Mouse (Mus musculus) forebrain, embryonic 13.5 days (tissue): ENCODE results near the gene Qrich1. TPM values are rescaled to one million over a fixed set of nuclear protein-coding genes. Genes with fewer than 3 reads are reported as not detected.

Experiments used
- ATAC-seq: fragments of 200-750 bp; cut with Nextera tagmentation; 2 replicates; pipeline ENCODE4 v1.8.0; 2017
- H3K27ac ChIP-seq: fragments of 300-500 bp; sonication (generic); 2 replicates; pipeline ENCODE4 v1.5.1; 2015; ENCODE audit warnings: inconsistent platforms, mild to moderate bottlenecking, moderate library complexity
- H3K27me3 ChIP-seq: fragments of 300-500 bp; sonication (generic); 2 replicates; pipeline ENCODE4 v1.6.1; 2015; ENCODE audit warnings: mild to moderate bottlenecking, inconsistent platforms
- H3K36me3 ChIP-seq: fragments of 300-500 bp; sonication (generic); 2 replicates; pipeline ENCODE4 v1.6.1; 2015; ENCODE audit warnings: mild to moderate bottlenecking, inconsistent platforms; ENCODE audit not compliant: poor library complexity, severe bottlenecking
- H3K4me1 ChIP-seq: fragments of 300-500 bp; sonication (generic); 2 replicates; pipeline ENCODE4 v1.6.1; 2015; ENCODE audit warnings: inconsistent platforms
- H3K4me2 ChIP-seq: fragments of 300-500 bp; sonication (generic); 2 replicates; pipeline ENCODE4 v1.6.1; 2015; ENCODE audit warnings: inconsistent platforms, mild to moderate bottlenecking, moderate library complexity
- H3K4me3 ChIP-seq: fragments of 300-500 bp; sonication (generic); 2 replicates; pipeline ENCODE4 v1.5.1; 2015; ENCODE audit warnings: mild to moderate bottlenecking, inconsistent platforms
- H3K9ac ChIP-seq: fragments of 300-500 bp; sonication (generic); 2 replicates; pipeline ENCODE4 v1.6.1; 2015; ENCODE audit warnings: mild to moderate bottlenecking, inconsistent platforms
- H3K9me3 ChIP-seq: fragments of 300-500 bp; sonication (generic); replicated peaks from 2 replicates; pipeline ENCODE4 v1.6.1; 2016; ENCODE audit warnings: inconsistent platforms
- WGBS: fragments of 180-500 bp; shearing (Covaris S2); methylation state at CpG from one replicate; pipeline ENCODE4 v1.1.7; 2015; 5-methylcytosine and 5-hydroxymethylcytosine counted together
- microRNA counts: library from miRNA; unstranded; fragments of <30 nt; microRNA quantifications from one replicate; lab custom pipeline; 2016
- microRNA-seq: library from miRNA; unstranded; fragments of <30 nt; microRNA quantifications from one replicate; pipeline ENCODE4, GENCODE M21; 2016
- polyA plus RNA-seq: library from polyadenylated mRNA; unstranded; fragments of >200 nt; fragmentation: Nextera tagmentation; extraction: Ambion mirVana; gene quantifications from 2 replicates; pipeline ENCODE4 v1.2.1, GENCODE M21; 2015

Qrich1 gene
- polyA plus RNA-seq, 1 experiment from 2014 or later = 132 TPM

- no peaks in the 10 kb centered on the region for H3K9me3 ChIP-seq
- ATAC-seq = no peak
- WGBS = 93% methylated on average over 4 of the region's 4 CpGs
- no peak overlapping the region for H3K4me2 ChIP-seq
- H3K4me1 ChIP-seq = no peaks in the 10 kb centered on the region
- H3K4me3 ChIP-seq = no peak overlapping the region
- H3K27ac ChIP-seq = no peak overlapping the region
- H3K9ac ChIP-seq = no peak overlapping the region
- no peaks in the 10 kb centered on the region for H3K27me3 ChIP-seq
- H3K36me3 ChIP-seq = peaks cover 98% of the 10 kb centered on the region
Measured at GRCm38 (mm10) chr9:108608889-108609288, 92.3 kb downstream of the Qrich1 start.

MicroRNAs within 50 kb of the gene (microRNA counts, 519-probe panel; counts per million panel counts)
- 3,827 counts per million, percentile 75 among the panel's probes with 10 or more counts for microRNA mmu-miR-191 (lab: Ali Mortazavi, UCI)
- 3,360 counts per million, percentile 71 among the panel's probes with 10 or more counts for microRNA mmu-miR-425 (lab: Ali Mortazavi, UCI)

Small RNAs within 50 kb of the gene (microRNA-seq; reads per million reads assigned to microRNA genes)
- gene Gm24083 (not detected), gene Mir191 (not detected), gene Mir425 (1,393 reads per million, percentile 81 among the genes with 10 or more reads in this experiment)

Other genes with a start within 250 kb of the Qrich1 start
- 94.9 and 95.4 TPM in 2 replicates for gene Nicn1, start 226.4 kb upstream of the Qrich1 start, polyA plus RNA-seq
- gene Amt, start 220.0 kb upstream of the Qrich1 start, polyA plus RNA-seq = 25.3 and 26.7 TPM in 2 replicates
- 317 and 330 TPM in 2 replicates for gene Rhoa, start 210.7 kb upstream of the Qrich1 start, polyA plus RNA-seq
- 30.9 and 38.1 TPM in 2 replicates for gene Tcta, start 210.6 kb upstream of the Qrich1 start, polyA plus RNA-seq
- 489 and 518 TPM in 2 replicates for gene Gpx1, start 177.9 kb upstream of the Qrich1 start, polyA plus RNA-seq
- gene Usp4, start 169.0 kb upstream of the Qrich1 start, polyA plus RNA-seq = 132 and 142 TPM in 2 replicates
- gene 1700102P08Rik, start 124.0 kb upstream of the Qrich1 start, polyA plus RNA-seq = 1.5 and 2.0 TPM in 2 replicates
- 1.1 and 1.2 TPM in 2 replicates for gene Ccdc36, start 88.3 kb upstream of the Qrich1 start, polyA plus RNA-seq
- not detected in 2 replicates for gene BC048562, start 80.3 kb upstream of the Qrich1 start, polyA plus RNA-seq
- gene Ccdc71, start 56.3 kb upstream of the Qrich1 start, polyA plus RNA-seq = 50.1 and 53.8 TPM in 2 replicates
- gene Klhdc8b, start 55.2 kb upstream of the Qrich1 start, polyA plus RNA-seq = 54.1 and 63.9 TPM in 2 replicates
- gene Lamb2, start 37.1 kb upstream of the Qrich1 start, polyA plus RNA-seq = 18.7 and 22.9 TPM in 2 replicates
- 69.7 and 80.6 TPM in 2 replicates for gene Usp19, start 26.2 kb upstream of the Qrich1 start, polyA plus RNA-seq
- 80.4 and 91.2 TPM in 2 replicates for gene Qars, start 9.1 kb upstream of the Qrich1 start, polyA plus RNA-seq
- 135 and 143 TPM in 2 replicates for gene Impdh2, start 43.5 kb downstream of the Qrich1 start, polyA plus RNA-seq
- 64.8 and 70.4 TPM in 2 replicates for gene Ndufaf3, start 50.6 kb downstream of the Qrich1 start, polyA plus RNA-seq
- gene Dalrd3, start 53.1 kb downstream of the Qrich1 start, polyA plus RNA-seq = 230 and 246 TPM in 2 replicates
- 203 and 256 TPM in 2 replicates for gene Wdr6, start 61.9 kb downstream of the Qrich1 start, polyA plus RNA-seq
- gene P4htm, start 80.9 kb downstream of the Qrich1 start, polyA plus RNA-seq = 16.6 and 18.7 TPM in 2 replicates
- gene Arih2, start 132.6 kb downstream of the Qrich1 start, polyA plus RNA-seq = 55.9 and 58.2 TPM in 2 replicates
- gene Slc25a20, start 145.3 kb downstream of the Qrich1 start, polyA plus RNA-seq = 39.0 and 41.3 TPM in 2 replicates
- gene Prkar2a, start 172.5 kb downstream of the Qrich1 start, polyA plus RNA-seq = 32.8 and 34.2 TPM in 2 replicates